Mouse (Mus musculus): ENCODE results near the gene Bri3. TPM values are rescaled to one million over a fixed set of nuclear protein-coding genes. Genes with fewer than 3 reads are reported as not detected.
A peak's percentile ranks its signal among the peaks of the same experiment; 100 is the strongest.

Bri3 gene
- polyA plus RNA-seq, 2 experiments from 2014 or later = 2.6 to 5.2 TPM

GRCm38 (mm10) chr5:144263496-144263895, 19.3 kb downstream of the Bri3 start:
- no peak for ATAC-seq

DNA sequence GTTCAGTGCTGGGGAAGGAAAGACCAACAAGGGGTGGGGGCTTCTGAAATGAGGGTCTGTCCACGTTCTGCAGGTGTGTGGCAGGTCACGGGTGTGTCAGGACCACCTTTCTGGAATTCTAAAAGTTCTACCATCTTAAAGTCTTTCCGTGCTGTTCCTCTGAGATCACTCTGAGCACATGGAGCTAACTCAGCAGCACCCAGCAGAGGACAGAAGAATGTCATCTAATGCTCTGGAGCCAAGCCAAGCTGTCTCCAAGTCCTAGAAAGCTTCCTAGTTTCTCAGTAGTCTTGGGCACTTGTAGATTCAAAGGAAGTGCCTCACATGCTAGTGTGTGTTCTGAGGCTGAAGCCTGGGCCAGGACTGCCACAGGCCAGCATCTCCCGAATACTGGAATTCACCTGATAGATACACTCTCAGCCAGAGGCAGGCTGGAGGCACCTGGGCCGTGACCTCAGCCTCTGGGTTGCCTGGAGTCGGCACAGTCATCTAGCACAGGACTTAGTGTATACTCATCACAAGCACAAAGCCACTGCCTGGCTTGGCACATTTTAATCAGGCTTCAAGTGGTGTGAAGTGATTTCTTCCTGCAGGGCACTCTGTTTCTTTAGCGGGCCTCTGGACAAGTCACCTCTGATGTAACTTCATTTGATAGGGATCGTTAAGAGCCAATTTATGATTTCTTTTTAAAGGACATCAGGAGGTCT, 23.5 kb downstream of the Bri3 start:
- no peak for ATAC-seq

GRCm38 (mm10) chr5:144269926-144270325, 25.7 kb downstream of the Bri3 start:
- no peak for ATAC-seq

DNA sequence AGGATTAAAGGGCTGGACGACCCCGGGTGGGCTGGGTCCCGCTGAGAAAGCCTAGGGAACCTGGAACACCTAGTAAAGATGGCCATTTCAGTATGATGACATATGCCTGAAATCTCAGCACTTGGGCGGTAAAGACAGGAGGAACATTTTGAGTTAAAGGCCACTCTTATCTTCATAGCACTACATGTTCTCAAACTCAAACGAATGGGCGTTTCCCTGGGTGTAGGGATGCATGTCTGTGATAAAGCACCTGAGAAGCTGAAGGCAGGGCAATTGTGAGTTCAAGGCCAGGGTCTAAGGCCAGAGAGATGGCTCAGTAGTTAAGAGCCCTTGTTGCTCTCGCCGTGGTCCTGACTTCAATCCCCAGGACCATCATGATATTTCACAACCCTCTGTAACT, 26.2 kb downstream of the Bri3 start:
- ATAC-seq = no peak

DNA sequence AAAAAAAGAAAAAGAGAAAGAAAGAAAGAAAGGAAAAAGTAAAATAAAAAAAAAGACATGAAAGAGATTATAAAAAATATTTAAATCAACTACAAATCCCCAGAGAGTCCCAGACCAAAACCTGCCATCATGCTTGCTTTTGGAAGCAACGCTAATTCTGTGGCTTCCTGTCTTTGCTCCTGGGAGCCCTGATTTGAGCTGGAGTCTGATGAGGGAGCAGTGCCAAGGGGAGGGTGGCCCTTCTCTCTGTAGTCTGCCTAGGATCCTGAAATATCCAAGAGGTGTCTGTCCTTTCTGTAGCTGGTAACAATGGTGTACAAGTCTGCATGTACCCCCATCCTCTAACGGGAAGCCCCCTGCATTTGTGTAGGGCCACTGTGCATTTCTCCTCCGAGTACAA, 26.9 kb downstream of the Bri3 start:
- no peak for ATAC-seq

DNA sequence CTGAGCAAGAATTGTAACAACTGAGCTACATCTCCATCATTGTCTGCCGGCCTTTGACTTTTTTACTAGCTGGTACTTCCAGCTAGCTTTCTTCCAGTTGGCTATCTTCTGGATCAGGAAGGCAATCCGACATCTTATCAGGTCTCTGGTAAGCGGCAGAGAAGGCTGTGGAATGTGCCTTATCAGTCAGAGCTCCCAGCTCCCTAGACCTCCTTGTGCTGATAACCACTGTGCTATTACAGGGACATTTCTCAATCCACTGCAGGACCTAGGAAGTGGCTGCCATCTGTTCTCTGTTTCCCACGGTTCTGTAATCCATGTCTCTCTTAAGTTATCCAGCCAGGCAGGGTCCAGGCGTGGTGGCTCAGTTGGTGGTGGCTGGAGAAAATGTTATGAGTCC, 27.5 kb downstream of the Bri3 start:
- ATAC-seq = no peak

- no peak for ATAC-seq
These were observed 30.7 kb downstream of the Bri3 start for GRCm38 (mm10) chr5:144274904-144275303.

DNA sequence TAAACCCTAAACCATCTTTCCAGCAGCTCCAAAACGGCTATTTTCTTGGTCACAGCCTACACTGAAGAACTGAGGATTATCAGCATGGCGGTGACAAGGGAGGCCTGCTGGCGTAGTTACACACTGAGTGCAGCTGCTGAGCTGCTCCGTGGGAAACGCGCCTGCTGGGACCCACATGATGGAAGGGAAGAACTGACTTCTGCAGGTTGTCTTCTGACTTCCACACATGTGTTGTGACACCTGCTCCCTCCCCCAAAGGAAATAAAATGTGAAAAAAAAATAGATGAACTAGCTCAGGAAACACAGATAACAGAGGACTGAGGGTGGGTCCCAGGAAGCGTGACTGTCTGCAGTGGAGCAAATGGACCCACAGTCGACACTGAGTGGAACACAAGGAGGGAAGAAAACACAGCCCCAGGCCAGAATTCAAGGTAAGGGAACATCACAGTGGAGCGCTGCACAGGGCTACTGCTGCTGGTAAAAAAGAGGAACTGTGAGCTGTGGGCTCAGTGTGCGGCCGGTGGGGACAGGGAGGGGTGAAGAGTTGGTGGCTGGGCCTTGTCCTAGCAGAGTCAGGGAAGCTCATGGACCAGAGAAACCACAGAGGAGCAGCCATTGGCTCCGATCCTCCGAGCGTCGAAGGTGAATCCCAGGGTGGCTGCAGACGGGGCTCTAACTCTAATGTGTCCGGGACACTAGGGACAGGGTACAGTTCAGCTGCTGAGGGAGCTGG, 32.8 kb downstream of the Bri3 start:
- peak; percentile 74 for ATAC-seq

DNA sequence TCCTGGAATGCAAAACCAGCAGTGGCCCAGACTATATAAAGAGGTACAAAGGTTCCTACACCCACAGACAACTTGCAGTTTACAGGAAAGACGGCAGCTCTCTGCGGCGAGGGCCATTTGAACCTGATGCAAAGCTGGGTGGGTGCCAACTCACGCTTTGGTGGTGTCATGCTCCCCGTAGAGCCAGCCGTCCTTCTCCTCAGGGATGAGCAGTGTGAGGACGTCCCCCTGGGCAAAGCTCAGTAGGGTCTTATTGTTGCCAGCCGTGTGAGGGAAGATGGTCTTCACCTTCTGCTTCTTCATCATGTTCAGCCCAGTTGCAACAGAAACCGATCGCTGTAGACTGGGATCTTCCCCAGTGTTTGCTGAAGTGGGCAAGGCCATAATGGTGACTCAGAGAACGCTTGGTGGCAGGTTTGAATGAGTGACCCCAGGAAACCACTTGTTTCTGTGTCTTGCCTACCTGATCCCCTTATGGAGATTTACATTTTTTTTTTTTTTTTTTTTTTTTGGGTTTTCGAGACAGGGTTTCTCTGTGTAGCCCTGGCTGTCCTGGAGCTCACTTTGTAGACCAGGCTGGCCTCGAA, 34.2 kb downstream of the Bri3 start:
- no peak for ATAC-seq

- no peak for ATAC-seq
These were observed 34.9 kb downstream of the Bri3 start for GRCm38 (mm10) chr5:144279081-144279541.

- ATAC-seq = no peak
These were observed 35.7 kb downstream of the Bri3 start for GRCm38 (mm10) chr5:144279926-144280325.

- ATAC-seq = no peak
These were observed 38.4 kb downstream of the Bri3 start for GRCm38 (mm10) chr5:144282470-144283260.

DNA sequence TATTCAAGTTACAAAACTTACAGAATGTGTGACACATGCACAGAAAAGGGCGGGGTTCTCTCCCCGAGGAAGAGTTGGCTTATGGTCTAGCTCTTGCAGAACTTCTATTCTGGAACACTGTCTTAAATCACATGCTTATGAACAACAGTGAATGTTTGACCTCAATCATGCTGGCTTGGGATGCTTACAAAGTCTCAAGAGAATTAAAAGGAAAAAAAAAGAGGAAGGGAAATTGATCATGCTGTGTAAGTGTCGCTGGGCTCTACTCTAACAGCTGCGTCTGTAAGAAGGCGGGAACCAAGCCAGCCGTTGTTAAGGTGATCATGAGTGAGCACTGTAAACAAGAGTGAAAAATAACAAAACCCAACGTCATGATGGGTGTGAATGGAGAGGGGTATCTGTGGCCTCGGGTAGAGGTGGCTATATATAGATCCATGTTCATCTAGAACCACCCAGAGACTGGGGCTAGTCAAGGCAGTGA, 39.4 kb downstream of the Bri3 start:
- ATAC-seq = peak; percentile 49

DNA sequence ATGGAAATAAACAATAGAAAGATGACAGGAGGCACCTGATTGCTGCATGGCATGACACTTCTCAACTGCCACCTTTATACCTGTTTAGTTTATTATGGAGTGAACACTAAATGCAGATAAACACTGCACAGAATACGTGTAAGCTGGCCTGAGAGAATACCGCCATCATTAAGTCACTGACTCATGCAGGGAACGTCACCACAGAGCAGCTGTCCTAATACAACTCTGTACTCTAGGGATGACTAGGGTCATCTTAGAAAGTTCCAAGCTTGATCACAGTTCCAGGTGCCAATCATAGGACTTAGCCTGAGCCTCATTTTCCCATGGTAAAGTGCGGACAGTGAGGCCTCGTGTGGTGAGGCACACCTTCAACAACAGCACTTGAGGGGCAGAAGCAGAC, 40.4 kb downstream of the Bri3 start:
- ATAC-seq = no peak

DNA sequence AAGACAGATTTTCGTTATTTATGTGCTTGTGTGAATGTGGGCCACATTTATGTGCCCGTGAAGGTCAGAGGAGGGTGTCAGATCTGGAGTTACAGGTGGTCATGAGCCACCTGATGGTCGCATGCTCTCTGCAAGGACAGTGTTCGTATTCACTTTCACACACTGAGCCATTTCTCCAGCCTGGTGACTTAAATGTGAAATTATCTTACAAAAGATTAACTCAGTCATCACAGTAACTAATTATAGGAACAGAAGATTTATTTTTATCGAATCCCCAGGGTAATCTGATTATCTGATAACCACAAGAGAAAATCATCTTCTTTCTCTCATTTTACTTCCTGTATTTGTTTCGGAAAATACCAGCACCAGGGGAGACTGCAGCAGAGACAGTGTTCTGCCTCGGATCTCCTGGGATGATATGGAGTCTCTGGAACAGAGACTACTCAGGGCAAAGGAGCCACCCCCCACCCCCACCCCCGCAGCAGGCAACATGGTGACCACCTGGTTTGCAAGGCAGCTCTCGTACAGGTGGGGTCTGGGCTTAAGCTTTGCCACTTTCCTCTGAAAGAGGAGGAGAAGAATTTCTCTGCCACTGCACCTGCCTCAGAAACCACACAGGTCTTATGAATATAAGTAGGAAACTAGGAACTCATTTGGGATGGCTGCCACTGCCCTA, 42.5 kb downstream of the Bri3 start:
- ATAC-seq = no peak

DNA sequence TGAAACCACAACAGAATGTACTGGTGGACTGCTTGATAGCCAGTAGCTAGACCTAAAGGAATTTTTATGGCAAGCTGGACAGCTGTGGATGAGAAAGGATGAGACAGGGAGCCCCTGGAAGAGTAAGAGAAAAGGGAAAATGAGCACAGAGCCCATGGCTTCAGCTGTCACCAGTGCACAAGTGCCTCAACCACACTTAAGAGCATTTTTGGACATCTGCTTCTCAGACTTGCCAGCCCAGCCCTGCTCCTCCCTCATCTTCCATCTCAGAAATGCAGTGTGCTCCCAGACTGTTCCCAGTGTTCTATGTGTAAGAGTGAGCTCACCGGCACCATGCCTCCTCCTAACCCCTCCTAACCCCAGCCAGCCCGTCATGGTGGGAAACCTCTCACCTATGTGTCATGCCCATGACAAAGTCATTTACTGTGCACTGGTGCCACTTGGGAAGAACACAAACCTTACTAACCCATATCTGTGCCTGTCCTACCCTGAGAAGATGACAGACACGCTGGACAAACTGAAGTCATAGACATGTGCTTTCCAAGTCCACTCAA, 43.1 kb downstream of the Bri3 start:
- ATAC-seq = no peak

- no peak for ATAC-seq
These were observed 44.2 kb downstream of the Bri3 start for GRCm38 (mm10) chr5:144288391-144288790.

DNA sequence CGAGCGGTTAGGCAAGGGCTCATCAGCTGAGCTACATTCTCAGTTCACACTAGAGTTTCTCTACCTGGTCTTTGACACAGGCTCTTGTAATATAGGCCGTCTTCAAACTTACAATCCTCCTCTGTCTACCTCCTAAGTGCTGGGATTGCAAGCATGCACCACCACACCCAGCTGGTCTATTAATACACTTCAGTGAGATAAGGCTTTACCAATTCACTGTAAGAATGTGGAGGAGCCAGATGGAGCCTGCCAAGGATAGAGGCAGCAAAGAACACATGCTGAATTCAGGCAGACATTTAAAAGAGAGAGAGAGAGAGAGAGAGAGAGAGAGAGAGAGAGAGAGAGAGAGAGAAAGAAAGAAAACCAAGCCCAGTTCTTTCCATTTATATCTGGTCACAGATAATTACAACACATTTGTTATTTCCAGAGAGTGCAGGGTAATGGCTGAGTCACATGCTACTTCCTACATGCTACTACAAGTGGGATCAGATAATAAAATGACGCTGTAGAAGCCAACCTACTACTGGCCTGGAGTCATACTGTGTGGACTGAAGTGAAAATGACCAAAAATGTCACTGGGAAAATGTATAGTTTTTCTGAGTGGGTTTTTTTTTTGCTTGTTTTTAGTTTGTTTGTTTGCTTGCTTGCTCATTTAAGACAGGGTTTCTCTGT, 45.7 kb downstream of the Bri3 start:
- ATAC-seq = no peak

GRCm38 (mm10) chr5:144294908-144295307, 50.7 kb downstream of the Bri3 start:
- peak; percentile 23 for ATAC-seq

- no peak for ATAC-seq
These were observed 51.1 kb downstream of the Bri3 start for GRCm38 (mm10) chr5:144295357-144295756.

GRCm38 (mm10) chr5:144296090-144296604, 51.9 kb downstream of the Bri3 start:
- no peak for ATAC-seq
